Mouse (Mus musculus): Measurements from ENCODE around the gene Sfxn4. TPM values are rescaled to one million over a fixed set of nuclear protein-coding genes. Genes with fewer than 3 reads are reported as not detected.
"Not testable (repeated sequence)": the region's sequence is repeated elsewhere in the genome, so short reads cannot be mapped to it uniquely, and the experiment has no call there.

Gene Sfxn4
- total and polyA plus RNA-seq, 2 experiments from 2014 or later = 7.8 to 9.0 TPM

- ATAC-seq (ENCODE audit: low FRiP score) (no peak), DNase-seq (ENCODE audit: low spot score) (no peak)
- H3K9ac ChIP-seq (replicated peaks; ENCODE audit: low read length, poor library complexity, severe bottlenecking) = no peak overlapping the region
- H3K4me3 ChIP-seq (ENCODE audit: low read depth, low read length) = no peak overlapping the region
- WGBS = 94% methylated on average over 1 of the region's 1 CpGs
- TF ChIP-seq CTCF (IDR thresholded peaks at IDR 0.05) = peak; percentile 54
- no peaks in the 10 kb centered on the region for H3K9me3 ChIP-seq (ENCODE audit: low read length)
- H3K36me3 ChIP-seq (ENCODE audit: insufficient read depth, low read length) = peaks cover 4% of the 10 kb centered on the region; the same call in 1 of the 2 replicates
- H3K4me2 ChIP-seq (ENCODE audit: low read depth, low read length, poor library complexity, severe bottlenecking) = no peak overlapping the region
- H3K27me3 ChIP-seq (ENCODE audit: insufficient read depth, low read length) = no peaks in the 10 kb centered on the region
- no peaks in the 10 kb centered on the region for H3K4me1 ChIP-seq (ENCODE audit: insufficient read depth, low read length)
- no peak overlapping the region for H3K27ac ChIP-seq (ENCODE audit: low read depth, low read length)
These were observed 9.2 kb upstream of the Sfxn4 start for GRCm38 (mm10) chr19:60870489-60870888.

- not testable (repeated sequence) for ATAC-seq (ENCODE audit: low FRiP score); H3K4me3 ChIP-seq (ENCODE audit: low read depth, low read length); DNase-seq (ENCODE audit: low spot score); H3K36me3 ChIP-seq (ENCODE audit: insufficient read depth, low read length); H3K4me2 ChIP-seq (ENCODE audit: low read depth, low read length, poor library complexity, severe bottlenecking); H3K27ac ChIP-seq (ENCODE audit: low read depth, low read length); H3K4me1 ChIP-seq (ENCODE audit: insufficient read depth, low read length); H3K27me3 ChIP-seq (ENCODE audit: insufficient read depth, low read length); H3K9ac ChIP-seq (replicated peaks; ENCODE audit: low read length, poor library complexity, severe bottlenecking); H3K9me3 ChIP-seq (ENCODE audit: low read length)
- 96% methylated on average over 4 of the region's 4 CpGs for WGBS
These were observed 4.9 kb upstream of the Sfxn4 start for GRCm38 (mm10) chr19:60866169-60866568.

GRCm38 (mm10) chr19:60845731-60846130 is 15.5 kb downstream of the Sfxn4 start:
- H3K4me1 ChIP-seq (ENCODE audit: insufficient read depth, low read length) = no peaks in the 10 kb centered on the region
- H3K4me3 ChIP-seq (ENCODE audit: low read depth, low read length) = no peak overlapping the region
- no peaks in the 10 kb centered on the region for H3K9me3 ChIP-seq (ENCODE audit: low read length)
- H3K27me3 ChIP-seq (ENCODE audit: insufficient read depth, low read length) = no peaks in the 10 kb centered on the region
- H3K36me3 ChIP-seq (ENCODE audit: insufficient read depth, low read length) = peaks cover 13% of the 10 kb centered on the region; the same call in 1 of the 2 replicates
- no peak overlapping the region for H3K27ac ChIP-seq (ENCODE audit: low read depth, low read length)
- TF ChIP-seq CTCF (IDR thresholded peaks at IDR 0.05) = no peak
- no peak overlapping the region for H3K4me2 ChIP-seq (ENCODE audit: low read depth, low read length, poor library complexity, severe bottlenecking)
- no peak overlapping the region for H3K9ac ChIP-seq (replicated peaks; ENCODE audit: low read length, poor library complexity, severe bottlenecking)
- ATAC-seq (ENCODE audit: low FRiP score) (no peak), DNase-seq (ENCODE audit: low spot score) (no peak)

- Histone ChIP-seq H3K4me2 (ENCODE audit: low read depth, low read length, poor library complexity, severe bottlenecking) (no peak overlapping the region), H3K9ac (replicated peaks; ENCODE audit: low read length, poor library complexity, severe bottlenecking) (no peak overlapping the region), H3K4me3 (ENCODE audit: low read depth, low read length) (no peak overlapping the region), H3K27me3 (ENCODE audit: insufficient read depth, low read length) (no peaks in the 10 kb centered on the region), H3K4me1 (ENCODE audit: insufficient read depth, low read length) (no peaks in the 10 kb centered on the region), H3K36me3 (ENCODE audit: insufficient read depth, low read length) (peaks cover 25% of the 10 kb centered on the region), H3K9me3 (ENCODE audit: low read length) (no peaks in the 10 kb centered on the region), H3K27ac (ENCODE audit: low read depth, low read length) (no peak overlapping the region)
- TF ChIP-seq CTCF (IDR thresholded peaks at IDR 0.05) = no peak
- ATAC-seq (ENCODE audit: low FRiP score) (no peak), DNase-seq (ENCODE audit: low spot score) (no peak)
These were observed 18.0 kb downstream of the Sfxn4 start for GRCm38 (mm10) chr19:60843324-60843723.

- Histone ChIP-seq H3K27me3 (ENCODE audit: insufficient read depth, low read length) (no peaks in the 10 kb centered on the region), H3K36me3 (ENCODE audit: insufficient read depth, low read length) (peaks cover 46% of the 10 kb centered on the region), H3K4me2 (ENCODE audit: low read depth, low read length, poor library complexity, severe bottlenecking) (no peak overlapping the region), H3K9me3 (ENCODE audit: low read length) (no peaks in the 10 kb centered on the region), H3K27ac (ENCODE audit: low read depth, low read length) (no peak overlapping the region), H3K9ac (replicated peaks; ENCODE audit: low read length, poor library complexity, severe bottlenecking) (no peak overlapping the region), H3K4me3 (ENCODE audit: low read depth, low read length) (no peak overlapping the region), H3K4me1 (ENCODE audit: insufficient read depth, low read length) (no peaks in the 10 kb centered on the region)
- TF ChIP-seq CTCF (IDR thresholded peaks at IDR 0.05) = peak; percentile 74
- WGBS = 89% methylated on average over 1 of the region's 1 CpGs
- ATAC-seq (ENCODE audit: low FRiP score) = no peak
- DNase-seq (ENCODE audit: low spot score) = peak; percentile 73
These were observed 23.5 kb downstream of the Sfxn4 start for GRCm38 (mm10) chr19:60837747-60838146.

GRCm38 (mm10) chr19:60818677-60819076 is 42.6 kb downstream of the Sfxn4 start:
- Histone ChIP-seq H3K9me3 (ENCODE audit: low read length) (no peaks in the 10 kb centered on the region), H3K4me2 (ENCODE audit: low read depth, low read length, poor library complexity, severe bottlenecking) (no peak overlapping the region), H3K9ac (replicated peaks; ENCODE audit: low read length, poor library complexity, severe bottlenecking) (no peak overlapping the region), H3K36me3 (ENCODE audit: insufficient read depth, low read length) (peaks cover 20% of the 10 kb centered on the region), H3K4me3 (ENCODE audit: low read depth, low read length) (no peak overlapping the region), H3K27ac (ENCODE audit: low read depth, low read length) (no peak overlapping the region), H3K27me3 (ENCODE audit: insufficient read depth, low read length) (no peaks in the 10 kb centered on the region), H3K4me1 (ENCODE audit: insufficient read depth, low read length) (no peaks in the 10 kb centered on the region)
- TF ChIP-seq CTCF (IDR thresholded peaks at IDR 0.05) = no peak
- DNase-seq (ENCODE audit: low spot score) (no peak), ATAC-seq (ENCODE audit: low FRiP score) (no peak)
- WGBS = 94% methylated on average over 6 of the region's 6 CpGs

Data from midbrain, postnatal 0 days (tissue).